Mouse (Mus musculus): Measurements from ENCODE around the gene Haghl.

Haghl gene

DNA sequence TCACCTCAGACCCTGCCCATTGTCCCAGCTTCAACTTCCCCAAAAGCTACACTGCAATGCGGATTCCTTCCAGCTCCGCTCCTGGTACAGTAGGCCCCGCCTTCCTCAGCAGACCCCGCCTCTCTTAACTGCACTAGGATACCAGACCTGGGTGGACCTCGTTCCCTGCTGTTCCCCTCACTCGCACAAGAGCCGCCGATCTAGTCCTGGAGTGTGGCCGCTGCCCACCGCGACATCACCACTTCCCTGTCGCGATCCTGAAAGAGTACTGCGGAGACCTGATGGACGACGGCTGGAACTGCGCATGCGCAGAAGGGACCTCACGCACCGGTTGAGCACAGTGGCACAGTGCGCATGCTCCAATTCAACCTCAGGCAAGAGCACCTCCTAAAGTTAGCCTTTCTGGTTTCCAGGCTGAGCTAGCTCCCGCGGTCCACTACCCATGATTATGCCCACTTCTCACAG is at the start of gene Haghl:
TSS of gene Haghl (minus strand) at position 393 of the 465 bp plus-strand sequence.
- CTCF ChIA-PET, result no interaction called here

- CTCF ChIA-PET, result interaction anchor here (0.5 to 0.7 kb wide), 4 partner anchors 8 to 61 kb away, joined by 3 read pairs; partner anchors contain the start of gene Rhot2
These were observed 49.2 kb upstream of the Haghl start for GRCm38 (mm10) chr17:25834595-25835222.

DNA sequence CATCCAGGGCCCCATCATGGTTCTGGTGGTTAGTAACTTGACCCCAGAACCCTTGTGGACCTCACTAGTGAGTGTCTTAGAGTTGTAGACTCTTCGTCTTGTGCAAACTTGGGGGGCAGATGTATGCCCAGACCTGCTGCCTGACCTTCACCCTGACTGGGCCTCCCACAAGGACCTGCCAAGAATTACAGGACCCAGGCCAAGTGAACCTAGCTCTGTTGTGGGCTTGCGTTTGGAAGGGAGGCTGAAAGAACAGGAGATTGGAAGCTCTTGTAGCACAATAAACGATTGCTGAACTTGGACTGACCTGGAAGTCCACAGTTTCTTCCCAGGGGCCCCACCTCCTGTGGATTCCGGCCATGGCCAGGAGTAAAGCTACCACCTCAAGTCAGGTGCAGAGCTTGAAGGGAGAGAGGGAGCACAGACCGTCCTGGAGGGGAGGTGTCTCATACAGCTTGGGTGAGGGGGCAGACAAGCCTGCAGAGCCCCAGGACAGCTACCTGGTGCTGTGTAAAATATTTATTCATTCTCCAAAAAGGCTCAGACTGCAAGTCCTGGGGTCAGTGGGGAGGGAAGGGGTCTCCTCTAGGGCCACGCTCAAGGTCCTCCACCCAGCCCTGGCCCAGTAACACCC is 48.6 kb upstream of the Haghl start:
- CTCF ChIA-PET, result interaction anchor here (0.5 to 1.4 kb wide), 4 partner anchors 8 to 60 kb away, joined by 3 to 4 read pairs (median 3); no protein-coding TSS in a partner anchor

DNA sequence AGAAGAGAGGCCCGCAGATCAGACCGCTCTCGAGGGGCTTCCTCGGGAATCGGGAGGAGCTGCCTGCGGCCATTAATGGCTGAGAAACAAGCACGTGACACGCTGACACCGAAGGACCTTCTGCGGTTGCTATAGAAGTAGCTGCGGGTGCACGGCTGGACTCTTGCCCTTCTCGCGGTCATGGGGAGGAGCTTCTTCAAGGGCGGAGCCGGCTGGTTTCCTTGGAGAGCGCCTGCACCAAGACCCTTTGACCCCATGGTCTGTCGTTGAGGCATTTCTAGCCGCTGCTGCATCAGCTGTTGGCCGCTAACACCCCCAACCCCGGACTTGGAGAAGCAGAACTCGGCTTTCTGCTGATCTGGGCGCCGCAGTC is 47.8 kb upstream of the Haghl start, which contains the start of gene Stub1:
TSS of gene Stub1 (minus strand) at position 114 of the 373 bp plus-strand sequence.
- CTCF ChIA-PET, result interaction anchor here (0.5 to 1.4 kb wide), 4 partner anchors 15 to 58 kb away, joined by 3 to 4 read pairs (median 4); no protein-coding TSS in a partner anchor

- CTCF ChIA-PET, result interaction anchor here (0.6 to 1.4 kb wide), 4 partner anchors 15 to 29 kb away, joined by 3 to 4 read pairs (median 3); no protein-coding TSS in a partner anchor
These were observed 47.2 kb upstream of the Haghl start for GRCm38 (mm10) chr17:25832436-25833290.

GRCm38 (mm10) chr17:25831451-25832281 is 46.2 kb upstream of the Haghl start:
- CTCF ChIA-PET, result no interaction called here

- CTCF ChIA-PET, result interaction anchor here (0.7 kb wide), 1 partner anchor 210 kb away, joined by 5 read pairs; no protein-coding TSS in a partner anchor
These were observed 45.4 kb upstream of the Haghl start for GRCm38 (mm10) chr17:25830806-25831431.

DNA sequence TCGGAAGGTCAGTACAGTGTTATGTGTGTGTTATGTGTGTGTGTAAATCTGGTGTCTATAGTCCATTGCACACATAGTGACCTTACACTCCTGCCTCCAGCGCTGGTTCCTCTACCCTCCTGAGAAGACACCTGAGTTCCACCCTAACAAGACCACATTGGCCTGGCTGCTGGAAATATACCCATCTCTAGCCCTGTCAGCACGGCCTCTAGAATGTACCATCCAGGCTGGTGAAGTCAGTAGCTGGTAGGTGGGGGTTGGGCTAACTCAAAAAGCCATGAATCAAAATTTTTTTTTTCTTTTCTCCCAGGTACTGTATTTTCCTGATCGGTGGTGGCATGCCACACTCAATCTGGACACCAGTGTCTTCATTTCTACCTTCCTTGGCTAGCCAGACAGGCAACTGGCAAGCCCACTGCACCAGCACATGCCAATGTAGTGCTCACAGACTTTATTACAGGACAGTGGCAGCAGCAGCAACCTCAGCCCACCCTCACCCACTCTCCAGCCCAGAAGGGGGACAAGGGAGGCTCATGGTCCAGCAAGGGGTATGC is 44.8 kb upstream of the Haghl start:
- CTCF ChIA-PET, result no interaction called here

DNA sequence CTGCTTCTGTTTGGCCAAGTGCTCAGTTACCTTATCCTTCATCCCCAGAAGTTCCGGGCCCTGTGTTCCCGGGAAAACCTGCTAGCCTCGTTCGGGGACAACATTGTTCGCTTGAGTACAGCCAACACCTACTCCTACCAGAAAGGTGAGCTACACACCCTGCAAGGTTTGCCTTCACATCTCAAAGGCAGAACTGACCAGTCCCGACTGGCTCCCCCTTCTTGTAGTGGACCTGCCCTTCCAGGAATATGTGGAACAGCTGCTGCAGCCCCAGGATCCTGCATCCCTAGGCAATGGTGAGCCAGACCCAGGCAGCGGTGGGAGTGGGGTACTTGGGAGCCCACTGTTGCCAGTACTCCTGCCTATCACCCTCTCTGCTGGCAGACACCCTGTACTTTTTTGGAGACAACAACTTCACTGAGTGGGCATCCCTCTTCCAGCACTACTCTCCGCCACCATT is 44.1 kb upstream of the Haghl start:
- CTCF ChIA-PET, result no interaction called here

GRCm38 (mm10) chr17:25828712-25829557 is 43.5 kb upstream of the Haghl start, which contains the start of gene Jmjd8:
Jmjd8 (plus strand) TSS chr17:25828867.
- CTCF ChIA-PET, result interaction anchor here (0.7 kb wide), 1 partner anchor 21 kb away, joined by 3 read pairs; no protein-coding TSS in a partner anchor

DNA sequence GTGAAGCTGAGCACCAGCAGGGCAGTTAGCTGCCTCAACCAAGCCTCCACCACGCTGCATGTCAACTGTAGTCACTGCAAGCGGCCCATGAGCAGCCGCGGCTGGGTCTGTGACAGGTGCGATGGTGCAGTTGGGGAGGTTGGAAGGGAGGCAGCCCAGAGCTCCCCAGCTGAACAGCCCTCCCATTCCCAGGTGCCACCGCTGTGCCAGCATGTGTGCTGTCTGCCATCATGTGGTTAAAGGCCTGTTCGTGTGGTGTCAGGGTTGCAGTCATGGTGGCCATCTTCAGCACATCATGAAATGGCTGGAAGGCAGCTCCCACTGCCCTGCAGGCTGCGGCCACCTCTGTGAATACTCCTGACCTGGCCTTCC is 42.7 kb upstream of the Haghl start:
- CTCF ChIA-PET, result interaction anchor here (0.7 kb wide), 1 partner anchor 21 kb away, joined by 3 read pairs; no protein-coding TSS in a partner anchor

GRCm38 (mm10) chr17:25827546-25828222 is 42.2 kb upstream of the Haghl start:
- CTCF ChIA-PET, result interaction anchor here (0.7 kb wide), 1 partner anchor 20 kb away, joined by 3 read pairs; no protein-coding TSS in a partner anchor

GRCm38 (mm10) chr17:25827011-25827410 is 41.5 kb upstream of the Haghl start:
- CTCF ChIA-PET, result no interaction called here

- CTCF ChIA-PET, result no interaction called here
These were observed 40.6 kb upstream of the Haghl start for GRCm38 (mm10) chr17:25825984-25826570.

DNA sequence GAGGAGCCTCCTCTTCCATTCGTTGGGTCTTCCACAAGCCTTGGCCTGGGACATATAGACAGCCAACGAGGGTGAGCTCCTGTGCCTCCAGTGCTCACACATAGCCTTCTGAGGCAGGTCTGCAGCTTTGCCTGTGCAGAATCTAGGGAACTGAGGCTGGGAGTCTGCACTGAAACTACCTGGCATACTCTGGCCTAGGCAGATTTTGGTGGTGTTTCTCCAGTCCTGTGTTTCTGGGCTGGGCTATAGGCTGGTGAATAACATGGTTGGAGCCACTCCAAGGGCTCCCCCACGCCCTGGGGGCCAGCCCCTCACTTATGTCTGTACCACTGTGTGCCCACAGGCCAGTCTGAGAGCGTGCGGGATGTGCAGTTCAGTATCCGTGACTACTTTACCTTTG is 39.8 kb upstream of the Haghl start:
- CTCF ChIA-PET, result no interaction called here

DNA sequence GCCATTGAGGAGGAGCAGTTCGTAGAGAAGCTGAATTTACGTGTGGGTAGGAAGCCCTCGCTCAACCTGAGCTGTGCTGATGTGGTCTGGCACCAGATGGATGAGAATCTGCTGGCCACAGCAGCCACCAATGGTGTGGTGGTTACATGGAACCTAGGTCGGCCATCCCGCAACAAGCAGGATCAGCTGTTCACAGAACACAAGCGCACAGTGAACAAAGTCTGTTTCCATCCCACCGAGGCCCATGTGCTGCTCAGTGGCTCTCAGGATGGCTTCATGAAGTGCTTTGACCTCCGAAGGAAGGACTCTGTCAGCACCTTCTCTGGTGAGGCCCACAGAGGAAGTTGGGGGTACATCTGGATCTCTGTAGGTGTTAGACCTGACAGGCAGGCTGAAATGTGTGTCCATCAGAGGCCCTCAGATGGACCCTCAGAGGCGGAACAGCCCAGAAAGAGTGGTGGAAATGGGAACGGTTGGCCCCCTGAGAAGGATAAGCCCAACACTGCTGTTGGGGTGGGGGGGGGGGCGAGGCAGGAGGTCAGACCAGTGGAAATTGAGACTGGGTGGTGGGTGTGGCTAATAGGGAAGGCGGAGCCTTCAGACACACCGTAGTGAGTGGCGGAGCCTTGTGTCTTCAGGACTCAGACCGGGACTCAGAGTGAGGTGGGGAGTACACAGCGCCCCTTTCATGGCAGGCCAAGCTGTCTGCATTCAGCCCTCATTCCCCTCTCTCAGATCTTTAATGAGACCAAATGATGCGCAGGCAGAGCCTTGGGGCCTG is 39.1 kb upstream of the Haghl start:
- CTCF ChIA-PET, result no interaction called here

DNA sequence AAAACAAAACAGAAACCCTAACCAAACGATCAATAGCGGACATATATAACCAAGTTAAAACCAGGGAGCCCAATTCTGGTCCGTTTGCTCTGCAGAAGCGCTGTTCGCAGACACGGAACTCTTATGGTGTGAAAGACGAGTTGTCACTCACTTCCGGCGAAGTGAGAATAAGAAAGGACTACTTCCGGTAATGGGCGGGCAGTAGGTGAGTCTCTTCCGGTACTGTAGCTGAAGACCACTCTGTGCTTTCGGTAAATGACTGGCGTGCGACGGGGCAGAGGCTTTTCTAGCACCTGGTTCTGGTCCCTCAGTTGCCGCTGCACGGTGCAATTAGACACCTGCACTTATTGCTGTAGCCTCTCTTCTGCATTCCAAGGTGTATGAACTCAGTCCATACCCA is 38.0 kb upstream of the Haghl start, which contains the start of gene Wdr24:
TSS of gene Wdr24 (plus strand) at position 176 of the 400 bp plus-strand sequence.
- CTCF ChIA-PET, result interaction anchor here (0.6 kb wide), 1 partner anchor 20 kb away, joined by 17 read pairs; no protein-coding TSS in a partner anchor

Data from spleen, embryonic (tissue).